Mouse (Mus musculus) right cerebral cortex, adult 2 months (tissue): ENCODE data around the gene Grem2.
A peak's percentile ranks its signal among the peaks of the same experiment; 100 is the strongest.

Source experiments
- DNase-seq, 2 experiments: peaks; one replicate each; pipeline ENCODE4 v3.0.0; 2021 to 2022; ENCODE audit warnings: low spot score in 2 of 2

Gene Grem2

GRCm38 (mm10) chr1:174921298-174921955, at the start of gene Grem2:
Grem2 (minus strand) TSS chr1:174921819.
- DNase-seq: peak; percentile 77 to 81

DNA sequence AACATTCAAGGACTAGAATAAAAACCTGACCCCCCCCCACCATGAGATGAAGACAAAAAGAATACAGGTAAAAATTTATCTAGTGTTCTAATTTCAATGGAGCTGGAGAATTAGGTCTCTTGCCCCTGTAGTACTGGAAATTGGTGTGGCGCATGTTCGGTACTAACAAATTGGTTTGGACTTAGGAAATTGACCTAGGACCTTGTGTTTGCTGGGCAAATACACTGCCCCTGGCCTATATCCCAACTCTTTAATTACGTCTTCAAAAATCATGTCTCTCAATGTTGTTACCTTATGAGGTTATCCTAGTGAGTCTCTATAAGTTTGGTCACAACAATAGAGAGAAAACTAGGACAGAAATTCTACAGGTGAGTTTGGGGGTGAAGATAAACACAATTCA, 38.2 kb upstream of the Grem2 start:
- DNase-seq: no peak

DNA sequence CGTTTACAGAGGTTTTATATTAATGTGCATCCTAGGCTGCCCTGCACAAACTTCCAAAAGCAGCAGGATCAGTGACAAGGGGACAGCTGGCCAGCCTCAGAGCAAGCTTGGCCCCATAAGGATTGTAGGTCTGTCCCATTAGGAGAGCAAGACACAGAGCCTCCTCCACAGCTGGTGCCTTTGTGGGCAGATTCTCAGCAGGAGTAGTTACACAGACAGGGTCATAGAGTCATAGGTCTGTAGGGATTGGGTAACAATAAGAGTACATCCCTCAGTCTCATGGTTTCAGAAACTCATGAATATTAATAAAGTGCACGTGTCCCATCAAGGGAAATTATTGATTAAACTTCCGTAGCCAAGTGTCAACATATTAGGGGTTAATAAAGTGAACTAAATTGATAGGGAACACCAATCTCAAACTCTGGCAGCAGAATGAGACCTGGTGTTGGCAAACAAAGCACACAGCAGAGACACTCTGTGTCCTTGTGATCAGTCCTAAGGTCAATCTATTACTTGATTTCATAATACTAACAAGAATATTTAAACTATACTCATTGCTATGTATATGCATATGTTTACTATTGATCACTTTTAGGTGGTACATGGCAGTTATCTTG, 9.5 kb upstream of the Grem2 start:
- DNase-seq: no peak

DNA sequence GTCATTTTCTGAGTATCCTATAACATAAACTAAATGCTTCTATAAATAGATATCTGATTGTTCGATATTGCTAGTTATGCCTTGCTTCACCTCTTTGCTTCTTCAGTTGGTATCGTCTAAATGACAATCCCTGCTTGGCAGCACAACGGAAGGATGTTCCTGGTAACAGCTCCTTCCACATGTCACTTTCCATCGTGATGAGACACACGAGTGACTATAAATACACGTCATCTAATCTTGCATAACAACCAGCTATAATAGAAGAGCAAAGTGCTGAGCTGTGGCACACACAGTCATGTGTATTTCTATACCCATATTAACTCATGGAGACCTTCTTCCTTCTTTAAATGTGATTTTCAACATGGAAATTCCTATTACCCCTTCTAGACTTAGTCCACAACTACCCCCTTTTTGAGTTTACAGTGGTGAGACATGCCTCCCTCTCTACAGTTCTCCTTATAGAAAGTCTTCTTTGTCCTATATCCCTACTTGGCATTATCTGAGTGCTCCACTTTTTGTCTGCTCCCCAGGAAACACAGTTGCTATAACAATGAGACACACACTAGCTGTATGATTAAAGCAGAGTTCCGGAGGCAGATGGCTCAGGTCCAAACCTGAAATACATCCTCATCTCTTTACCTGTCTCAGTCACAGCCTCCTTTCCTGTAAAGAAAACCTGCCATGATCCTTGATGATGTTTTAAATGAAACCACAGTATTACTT, 8.0 kb upstream of the Grem2 start:
- DNase-seq: peak; percentile 36 to 40

DNA sequence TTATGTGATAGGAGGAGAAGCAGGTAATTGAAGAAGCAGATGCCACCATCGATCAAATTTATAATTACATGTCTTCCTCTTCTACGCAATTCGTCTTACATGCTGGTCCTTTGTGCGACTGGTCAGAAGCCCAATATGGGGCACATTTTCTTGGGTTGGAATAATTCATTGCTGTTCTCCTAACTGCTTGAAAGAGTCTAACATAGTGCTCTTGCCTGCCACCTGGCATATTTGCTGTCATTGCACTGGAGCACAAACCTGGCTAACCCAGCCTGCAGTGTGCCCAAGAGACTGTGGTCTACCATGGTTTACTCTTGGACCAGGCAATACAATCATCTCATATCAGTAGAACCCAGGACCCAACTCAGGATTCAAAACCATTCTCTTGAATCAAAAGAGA, 2.7 kb downstream of the Grem2 start:
- no peak for DNase-seq

- no peak for DNase-seq
These were observed 3.3 kb downstream of the Grem2 start for GRCm38 (mm10) chr1:174918236-174918870.

DNA sequence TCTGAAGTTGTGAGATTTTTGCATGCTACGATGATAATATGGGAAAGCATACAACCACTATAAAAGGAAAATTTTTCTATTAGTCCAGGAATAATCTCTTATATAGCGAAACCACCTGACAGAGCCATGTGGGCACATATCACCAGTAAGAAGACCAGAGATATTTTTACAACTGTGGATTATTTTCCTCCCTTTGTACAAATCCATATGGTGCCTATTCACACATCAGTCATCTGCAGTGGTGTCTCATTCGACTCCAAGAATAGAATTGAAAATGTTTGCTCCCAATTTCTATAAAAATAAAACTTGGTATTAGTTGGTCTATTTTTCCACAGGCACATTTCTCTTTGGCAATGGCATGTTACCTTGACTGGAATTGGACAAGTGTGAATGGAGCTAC, 11.8 kb downstream of the Grem2 start:
- no peak for DNase-seq

DNA sequence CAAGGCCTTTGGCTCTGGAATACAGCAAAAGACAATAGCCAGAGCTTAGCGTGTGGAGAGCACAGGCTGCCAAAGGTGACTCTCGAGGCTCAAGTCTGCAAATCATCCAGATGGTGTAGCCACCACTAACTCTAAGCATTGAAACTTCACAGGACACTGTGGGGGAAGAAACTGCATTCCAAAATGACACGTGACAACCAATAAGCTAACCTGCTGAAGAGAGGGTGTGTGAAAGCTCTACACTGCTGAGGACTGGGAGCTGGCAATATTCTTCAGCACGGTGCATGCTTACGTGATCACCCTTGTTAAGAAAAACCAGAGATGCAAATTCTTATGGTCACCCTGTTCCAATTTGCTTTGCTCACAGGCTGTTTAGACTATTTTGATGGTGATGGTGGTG, 13.4 kb downstream of the Grem2 start:
- DNase-seq: no peak

GRCm38 (mm10) chr1:174907637-174908036, 14.0 kb downstream of the Grem2 start:
- DNase-seq: no peak

GRCm38 (mm10) chr1:174902755-174903154, 18.9 kb downstream of the Grem2 start:
- no peak for DNase-seq

DNA sequence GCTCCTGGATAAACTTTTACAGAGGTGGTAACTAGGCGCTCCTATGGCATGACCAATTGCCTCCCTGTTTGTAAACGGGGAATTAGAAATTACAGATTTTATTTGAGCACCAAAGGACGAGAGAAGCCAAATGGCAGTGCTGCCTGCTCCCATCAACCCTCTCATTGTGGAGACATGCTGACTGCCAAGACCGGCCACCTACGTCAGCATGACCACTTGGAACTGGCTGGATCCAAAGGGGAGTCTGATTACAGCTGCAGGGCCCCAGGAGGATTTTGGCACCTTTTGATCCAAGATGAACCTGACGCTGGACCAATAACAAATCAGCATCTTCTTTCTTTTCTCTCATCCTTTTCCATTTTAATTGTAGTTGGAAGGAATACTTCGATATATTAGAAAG, 29.1 kb downstream of the Grem2 start:
- no peak for DNase-seq

- no peak for DNase-seq
These were observed 32.8 kb downstream of the Grem2 start for GRCm38 (mm10) chr1:174888684-174889405.

- DNase-seq: no peak
These were observed 33.5 kb downstream of the Grem2 start for GRCm38 (mm10) chr1:174888073-174888472.

GRCm38 (mm10) chr1:174882496-174882895, 39.1 kb downstream of the Grem2 start:
- peak in 1 of 2 experiments; percentile 15 for DNase-seq

DNA sequence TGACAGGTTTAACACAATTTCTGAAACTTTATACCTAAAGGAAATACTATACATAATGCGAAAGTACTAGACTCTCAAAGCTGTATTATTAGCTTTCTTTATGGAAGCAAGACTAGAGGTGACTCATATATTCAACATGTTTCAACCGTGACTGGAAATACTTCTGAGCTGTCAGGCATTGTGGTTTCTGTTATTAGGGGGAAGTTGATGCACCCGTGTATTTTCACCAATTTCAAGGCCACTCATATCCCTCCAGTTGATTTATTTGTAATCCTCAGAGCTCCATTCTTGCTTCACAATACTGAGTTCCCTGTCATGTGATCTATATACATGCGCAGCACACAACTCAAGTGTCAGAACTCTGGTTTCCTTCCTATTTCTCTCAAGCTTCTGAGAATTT, 46.4 kb downstream of the Grem2 start:
- DNase-seq: no peak

GRCm38 (mm10) chr1:174860407-174861118, 61.1 kb downstream of the Grem2 start:
- no peak for DNase-seq

GRCm38 (mm10) chr1:174856188-174856587, 65.4 kb downstream of the Grem2 start:
- no peak for DNase-seq

DNA sequence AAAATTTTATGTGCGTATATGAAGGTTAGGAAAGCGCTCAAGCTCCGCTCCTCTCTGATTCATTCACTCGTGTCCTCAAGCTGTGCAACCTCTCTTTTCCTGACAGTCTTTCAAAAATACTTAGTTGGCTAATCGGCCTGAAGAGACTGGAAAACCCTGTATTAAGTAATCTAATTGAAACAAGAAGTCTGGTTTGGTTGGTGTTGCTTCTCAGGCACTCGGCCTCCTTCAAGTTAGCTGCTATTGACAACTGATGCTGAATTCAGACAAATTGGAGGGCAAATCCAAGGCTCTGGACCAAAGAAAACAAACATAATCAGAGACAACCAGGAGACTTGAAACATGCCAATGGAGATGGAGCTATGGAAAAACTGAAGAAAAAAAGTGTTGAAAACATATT, 76.8 kb downstream of the Grem2 start:
- no peak for DNase-seq

- DNase-seq: no peak
These were observed 84.8 kb downstream of the Grem2 start for GRCm38 (mm10) chr1:174836861-174837260.

- DNase-seq: no peak
These were observed 95.1 kb downstream of the Grem2 start for GRCm38 (mm10) chr1:174826562-174826961.

DNA sequence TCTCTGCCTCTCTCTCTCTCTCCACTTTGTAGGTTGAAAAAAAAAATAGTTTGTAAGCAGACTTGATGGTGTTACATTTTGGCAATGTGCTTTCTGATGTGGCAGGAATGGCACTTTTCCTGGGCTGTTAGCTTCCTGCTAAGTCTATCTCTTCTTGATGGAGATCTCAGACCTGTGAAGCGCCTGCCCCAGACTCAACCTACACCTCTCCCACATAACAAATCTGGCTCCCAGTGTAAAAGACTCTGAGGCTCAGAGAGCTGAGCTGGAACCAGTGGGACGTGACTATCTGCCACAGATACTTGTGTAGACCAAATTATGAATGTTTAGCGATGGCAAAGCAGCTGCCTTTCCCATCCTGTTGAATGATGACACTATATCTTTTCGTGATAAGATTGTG, 109.8 kb downstream of the Grem2 start:
- peak; percentile 23 to 41 for DNase-seq
